Mouse (Mus musculus) mouse trophoblast stem cell (cell line): ENCODE measurements around the gene Asb4.

Experiments
- in situ Hi-C, 2 experiments: fragments of 300-500 bp; cut with MseI, MboI; formaldehyde crosslinking; loops; 2 replicates in 1 of 2; 3 replicates in 1 of 2; pipeline ENCODE4 v1.15.1; 2025

Gene Asb4

DNA sequence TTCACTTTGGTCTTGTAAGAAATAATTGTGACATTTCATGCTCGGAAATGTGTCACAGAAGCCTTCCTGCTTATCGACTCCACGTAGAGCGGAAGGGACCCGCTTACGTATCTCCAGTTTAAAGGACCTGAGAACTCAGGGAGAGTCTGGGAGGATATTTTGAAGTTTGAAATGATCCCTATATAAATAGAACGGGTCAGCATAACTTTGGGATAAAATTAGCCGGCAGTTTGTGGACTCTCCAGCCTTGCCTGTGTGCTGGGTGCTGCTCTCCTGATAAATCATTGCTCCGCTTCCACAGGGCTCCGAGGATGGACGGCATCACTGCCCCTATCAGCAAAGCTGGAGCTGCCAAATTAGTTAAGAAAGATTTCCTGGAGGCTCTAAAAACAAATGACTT, 7.1 kb downstream of the Asb4 start:
- in situ Hi-C loops, result loop anchor here (10.0 to 25.0 kb wide), 2 partner anchors 228 to 755 kb away; no protein-coding TSS in a partner anchor

DNA sequence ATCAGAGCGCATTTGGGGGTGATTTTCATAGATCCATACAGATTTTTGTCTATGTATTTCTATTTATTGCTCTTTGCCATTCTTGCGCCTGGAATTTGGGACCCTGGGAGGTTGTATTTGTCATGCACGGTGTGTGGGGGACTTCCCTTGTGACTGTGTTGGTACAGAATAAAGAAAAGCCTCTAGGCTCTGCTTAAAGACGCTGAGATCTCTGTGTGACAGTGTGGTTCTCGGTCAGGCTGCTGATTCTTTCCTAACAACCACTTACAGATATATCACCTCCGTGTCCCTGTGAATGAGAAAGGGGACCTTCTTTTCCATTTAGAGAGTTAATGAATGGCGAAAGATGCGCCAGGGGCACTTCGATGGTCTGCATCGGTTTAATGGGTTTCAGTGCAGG, 7.8 kb downstream of the Asb4 start:
- in situ Hi-C loops, result loop anchor here (10.0 to 25.0 kb wide), 2 partner anchors 229 to 756 kb away; no protein-coding TSS in a partner anchor

DNA sequence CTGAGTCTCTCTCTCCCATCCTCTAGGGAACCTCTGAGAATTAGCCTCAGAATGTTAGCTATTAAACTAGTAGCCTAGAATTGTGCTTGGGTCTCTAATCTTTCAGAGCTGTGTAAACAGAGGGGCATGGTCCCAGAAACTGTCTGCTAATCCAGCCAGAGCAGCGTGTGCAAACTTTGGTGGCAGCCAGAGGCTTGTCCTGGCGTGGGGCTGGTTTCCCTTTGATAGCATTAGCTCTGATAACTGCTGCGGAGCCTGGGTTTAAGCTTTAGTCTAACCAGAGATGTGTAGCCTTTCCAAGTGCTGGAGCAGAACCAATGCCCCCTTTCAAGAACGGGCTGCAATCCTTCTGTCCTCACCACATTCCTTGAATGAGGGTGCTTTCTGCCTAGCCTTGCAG, 11.8 kb downstream of the Asb4 start:
- in situ Hi-C loops, result loop anchor here (10.0 to 25.0 kb wide), 2 partner anchors 233 to 760 kb away; no protein-coding TSS in a partner anchor

DNA sequence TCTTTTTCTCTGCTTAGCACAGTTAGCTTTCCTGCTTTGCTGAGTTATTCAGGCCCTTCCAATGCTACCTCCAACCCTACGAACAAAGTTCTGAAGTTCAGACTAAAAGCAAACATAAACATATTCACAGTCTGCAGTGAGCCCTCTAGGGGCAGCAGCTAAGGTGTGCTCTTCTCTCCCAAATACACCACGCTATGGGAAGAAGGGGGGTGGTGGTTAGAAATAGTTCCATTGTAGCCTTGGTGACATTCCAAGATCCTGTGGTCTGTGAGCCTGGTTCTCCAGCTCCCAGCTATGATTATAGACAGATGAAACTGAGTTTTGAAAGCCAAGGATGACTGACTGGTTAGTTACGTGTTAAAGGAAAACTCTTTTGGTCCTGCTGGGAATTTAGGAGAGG, 13.6 kb downstream of the Asb4 start:
- in situ Hi-C loops, result loop anchor here (10.0 to 25.0 kb wide), 2 partner anchors 234 to 762 kb away; no protein-coding TSS in a partner anchor

DNA sequence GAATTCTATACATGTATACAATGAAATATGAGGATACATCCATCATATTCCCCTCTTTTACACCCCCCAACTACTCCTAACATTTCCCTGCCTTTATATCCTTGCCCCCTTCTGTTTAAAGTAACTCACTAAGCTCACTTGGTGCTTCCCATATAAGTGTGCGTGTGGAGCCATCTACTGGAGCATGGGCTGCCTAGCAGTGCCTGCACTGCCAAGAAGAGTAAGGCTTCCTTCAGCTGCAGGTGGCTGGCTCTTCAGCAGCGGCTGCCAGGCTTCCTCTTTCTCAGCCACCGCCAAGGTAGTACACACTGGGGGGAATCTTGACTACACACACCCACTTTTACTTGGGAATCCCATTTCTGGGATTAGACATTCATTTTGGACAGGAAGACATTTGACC, 18.2 kb downstream of the Asb4 start:
- in situ Hi-C loops, result no loop called here

DNA sequence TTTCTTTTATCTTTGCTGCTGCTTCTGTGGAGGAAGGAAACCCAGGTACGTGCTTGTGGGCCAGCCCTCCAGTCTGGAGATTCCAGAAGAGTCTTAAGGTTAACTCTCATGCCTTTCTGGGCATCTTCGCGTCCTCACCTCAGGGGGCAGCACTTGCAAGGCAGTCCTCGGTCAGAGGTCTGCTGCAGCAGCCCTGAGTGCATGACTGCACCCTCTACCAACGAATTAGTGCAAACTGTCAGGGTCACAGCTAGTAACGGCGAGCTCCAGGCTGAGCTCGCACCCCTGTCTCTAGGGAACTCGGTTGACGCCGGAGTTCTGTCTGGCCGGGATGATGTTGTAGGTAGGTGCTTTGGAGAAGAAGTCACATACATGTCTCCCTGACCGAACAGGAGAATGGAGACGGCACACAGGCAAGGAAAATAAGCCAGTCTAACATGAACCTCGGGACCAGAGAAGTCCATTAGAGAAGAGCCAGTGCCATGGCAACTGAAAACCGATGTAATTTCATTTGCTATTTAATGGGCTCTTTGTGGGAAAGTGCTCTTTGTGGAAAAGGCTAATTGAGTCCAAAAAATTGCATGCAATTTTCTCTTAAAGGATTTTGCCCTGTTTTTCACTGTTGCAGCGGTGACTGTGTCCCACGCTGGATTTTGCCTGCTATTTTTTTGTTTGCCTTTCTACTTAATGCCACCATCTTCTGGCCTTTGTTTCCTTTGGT, 20.1 kb downstream of the Asb4 start:
- in situ Hi-C loops, result no loop called here

DNA sequence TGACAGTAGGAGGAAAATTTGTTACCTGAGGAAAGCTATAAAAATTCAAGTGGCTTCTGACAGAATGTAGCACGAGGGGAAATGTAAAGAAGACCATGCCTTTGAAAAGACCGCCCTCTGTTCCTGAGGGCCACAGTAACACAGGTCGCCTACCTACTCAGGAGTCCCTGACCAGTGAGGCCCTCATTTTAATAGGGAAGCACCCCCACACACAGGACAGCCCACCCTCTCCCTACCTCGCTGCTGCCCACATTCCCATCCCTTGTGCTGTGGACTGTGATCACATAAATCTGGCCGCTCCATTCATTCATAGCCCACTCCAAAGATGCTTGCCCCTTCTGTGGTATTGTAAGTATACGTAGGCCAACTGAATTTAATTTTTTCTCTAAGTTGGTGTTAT, 20.8 kb downstream of the Asb4 start:
- in situ Hi-C loops, result no loop called here

DNA sequence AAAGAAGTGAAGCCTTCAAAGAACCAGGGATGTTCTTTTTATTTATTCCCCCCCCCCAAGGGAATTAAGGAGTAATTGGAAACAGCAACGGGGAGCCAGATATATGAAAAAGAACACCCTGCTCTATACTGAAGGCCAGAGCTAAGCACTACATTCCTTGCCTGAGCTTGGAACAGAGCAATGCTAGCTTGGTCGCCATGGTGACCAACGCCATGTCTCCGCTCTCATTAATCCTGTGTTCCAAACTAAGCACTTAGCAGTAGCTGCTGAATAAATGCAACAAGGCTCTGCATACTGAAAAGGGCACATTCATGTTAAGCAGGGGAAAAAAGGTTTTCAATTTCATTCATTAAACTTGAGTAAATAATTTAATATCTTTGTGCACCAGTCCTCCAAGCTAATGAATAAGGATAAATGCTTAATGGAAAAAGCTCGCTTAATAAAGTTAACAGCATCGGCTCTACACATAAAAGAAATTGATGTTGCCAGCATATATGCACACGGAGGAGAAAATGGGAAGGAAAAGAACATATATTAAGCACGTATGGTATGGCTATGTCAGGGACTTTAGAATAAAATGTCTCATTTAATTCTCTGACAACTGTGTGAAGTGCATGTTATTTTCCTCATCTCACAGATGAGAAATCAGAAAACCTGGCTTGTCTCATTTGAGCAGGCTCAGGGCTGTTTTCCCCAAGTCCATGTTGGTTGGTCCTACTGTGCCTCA, 25.4 kb downstream of the Asb4 start:
- in situ Hi-C loops, result no loop called here

DNA sequence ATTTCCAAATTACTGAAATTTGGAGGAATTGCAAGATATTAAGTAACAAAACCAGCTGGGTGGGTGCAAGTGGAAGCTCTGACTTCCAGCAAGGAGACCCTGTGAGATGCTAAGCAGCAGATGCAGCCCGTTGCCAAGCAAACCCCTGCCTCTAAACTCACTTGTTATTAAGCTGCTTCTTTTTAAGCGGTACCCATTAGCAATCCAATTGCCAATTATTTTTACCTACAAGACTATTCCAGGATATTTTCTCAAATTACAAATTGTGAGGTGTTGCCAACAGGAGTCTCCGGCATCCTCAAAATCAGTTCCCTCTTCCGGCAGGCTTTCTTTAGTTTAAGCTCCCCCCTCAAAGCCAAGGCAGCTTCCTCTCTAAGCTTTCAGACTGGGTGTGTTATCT, 26.5 kb downstream of the Asb4 start:
- in situ Hi-C loops, result loop anchor here (5.0 kb wide), 2 partner anchors 178 to 183 kb away; no protein-coding TSS in a partner anchor

DNA sequence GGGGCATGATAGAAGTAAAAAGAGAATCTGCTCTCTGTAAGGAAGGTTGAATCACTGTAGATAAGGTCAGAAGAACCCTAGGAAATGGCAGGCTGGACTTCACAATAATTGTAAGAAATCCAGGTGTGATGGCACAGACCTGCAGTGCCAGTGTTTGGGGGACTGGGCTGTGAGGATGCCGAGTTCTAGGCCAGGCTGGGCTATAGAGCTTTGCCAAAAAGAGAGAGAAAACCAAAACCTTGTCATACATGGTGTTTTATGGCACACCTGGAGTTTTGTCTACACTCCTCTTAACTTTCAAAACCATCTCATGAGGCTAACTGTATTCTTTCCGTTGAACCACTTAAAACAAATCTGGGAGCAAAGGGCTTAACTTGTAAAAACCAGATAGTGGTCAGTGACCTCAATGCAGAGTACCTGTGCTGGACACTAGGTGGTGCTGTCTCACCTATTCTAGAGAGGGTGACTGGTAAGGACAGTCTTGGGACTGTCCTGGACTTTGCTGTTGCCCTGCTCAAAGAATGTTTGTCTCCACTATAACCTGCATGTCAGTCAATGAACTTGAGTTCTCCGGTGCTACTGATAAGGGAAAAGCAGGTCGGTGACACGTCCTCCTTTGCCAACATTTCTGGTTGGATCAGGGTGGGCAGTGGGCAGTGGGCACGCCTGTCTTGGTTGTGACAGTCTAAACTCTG, 27.7 kb downstream of the Asb4 start:
- in situ Hi-C loops, result loop anchor here (5.0 kb wide), 2 partner anchors 176 to 181 kb away; no protein-coding TSS in a partner anchor

DNA sequence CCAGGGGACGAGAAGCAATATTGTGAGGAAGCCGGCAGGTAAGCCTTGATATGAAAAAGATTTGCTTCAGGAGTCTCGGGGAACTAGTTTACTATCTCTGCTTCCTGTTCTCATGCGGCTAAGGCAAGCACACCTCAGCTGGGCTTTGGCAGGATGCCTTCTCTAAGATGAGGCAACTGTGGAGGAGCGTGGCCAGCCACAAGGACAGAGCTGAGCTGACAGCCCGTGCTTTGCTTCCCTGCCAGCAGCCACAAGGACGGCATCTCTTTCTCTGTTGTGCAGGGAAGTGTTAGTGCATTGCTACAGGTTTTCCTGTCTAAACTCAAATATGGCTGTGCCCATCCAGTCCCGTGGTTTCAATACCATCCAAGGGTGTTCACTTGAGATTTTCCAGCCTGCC, 30.1 kb downstream of the Asb4 start:
- in situ Hi-C loops, result loop anchor here (5.0 kb wide), 2 partner anchors 174 to 179 kb away; no protein-coding TSS in a partner anchor

DNA sequence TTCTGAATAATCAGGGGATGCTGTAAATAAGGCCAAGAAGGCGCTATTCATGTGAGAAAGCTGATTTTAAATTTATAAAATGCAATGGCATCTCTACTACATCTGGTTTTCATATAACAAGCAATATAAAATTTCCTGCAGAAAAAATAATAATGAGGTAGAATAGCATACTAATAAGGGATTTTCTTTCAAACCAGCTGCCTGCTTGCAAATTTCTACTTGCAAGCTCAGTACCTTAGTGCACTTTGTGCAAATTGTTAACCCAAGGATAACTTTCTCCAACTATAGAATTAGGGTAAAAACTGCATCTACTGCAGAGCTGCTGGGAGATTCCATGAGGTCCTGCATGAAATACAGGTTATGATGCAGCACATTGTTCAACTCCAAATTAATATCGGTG, 38.3 kb downstream of the Asb4 start:
- in situ Hi-C loops, result no loop called here

DNA sequence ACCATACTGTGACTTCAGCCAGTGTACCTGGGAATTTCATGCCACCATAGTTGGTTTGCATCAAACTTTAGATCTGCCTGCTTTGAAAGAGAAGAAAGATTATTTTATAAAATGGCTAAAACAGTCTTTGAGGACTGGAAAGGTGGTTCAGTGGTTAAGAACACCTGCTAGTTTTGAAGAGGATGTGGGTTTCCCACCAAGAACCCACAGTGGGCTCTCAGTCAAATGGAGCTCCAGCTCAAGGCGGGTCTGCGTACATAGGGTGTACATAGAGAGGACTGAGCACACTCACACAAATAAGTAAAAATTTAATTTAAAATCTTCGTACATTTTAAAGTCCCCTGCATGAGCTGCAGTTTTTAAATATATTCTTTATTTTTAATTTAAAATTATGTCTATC, 39.2 kb downstream of the Asb4 start:
- in situ Hi-C loops, result no loop called here

DNA sequence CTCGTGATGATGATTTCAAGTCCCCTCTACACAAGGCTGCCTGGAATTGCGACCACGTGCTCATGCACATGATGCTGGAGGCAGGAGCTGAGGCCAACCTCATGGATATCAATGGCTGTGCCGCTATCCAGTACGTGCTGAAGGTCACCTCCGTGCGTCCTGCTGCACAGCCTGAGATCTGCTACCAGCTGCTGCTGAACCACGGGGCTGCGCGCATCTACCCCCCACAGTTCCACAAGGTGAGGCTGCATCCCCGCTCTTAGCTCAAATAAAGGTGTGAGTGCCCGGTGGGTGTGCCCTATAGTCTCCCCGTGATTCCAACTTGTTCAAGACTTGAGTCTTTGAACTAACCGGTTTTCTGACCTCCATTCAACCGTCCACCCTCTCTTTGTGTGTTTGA, 40.4 kb downstream of the Asb4 start:
- in situ Hi-C loops, result no loop called here

DNA sequence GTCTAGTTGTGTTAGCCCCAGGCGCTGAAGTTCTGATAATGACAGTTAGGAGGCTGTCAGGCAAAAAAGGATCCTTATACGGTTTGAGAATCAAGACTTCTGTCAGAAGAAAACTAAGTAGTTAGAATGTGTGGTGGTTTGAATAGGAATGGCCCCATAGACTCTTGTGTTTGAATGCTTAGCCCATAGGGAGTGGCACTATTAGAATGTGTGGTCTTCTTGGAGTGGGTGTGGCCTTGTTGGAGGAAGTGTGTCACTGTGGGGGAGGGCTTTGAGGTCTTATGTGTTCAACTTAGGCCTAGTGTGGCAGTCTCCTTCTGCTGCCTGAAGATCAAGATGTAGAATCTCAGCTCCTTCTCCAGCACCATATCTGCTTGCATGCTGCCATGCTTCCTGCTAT, 43.8 kb downstream of the Asb4 start:
- in situ Hi-C loops, result no loop called here

DNA sequence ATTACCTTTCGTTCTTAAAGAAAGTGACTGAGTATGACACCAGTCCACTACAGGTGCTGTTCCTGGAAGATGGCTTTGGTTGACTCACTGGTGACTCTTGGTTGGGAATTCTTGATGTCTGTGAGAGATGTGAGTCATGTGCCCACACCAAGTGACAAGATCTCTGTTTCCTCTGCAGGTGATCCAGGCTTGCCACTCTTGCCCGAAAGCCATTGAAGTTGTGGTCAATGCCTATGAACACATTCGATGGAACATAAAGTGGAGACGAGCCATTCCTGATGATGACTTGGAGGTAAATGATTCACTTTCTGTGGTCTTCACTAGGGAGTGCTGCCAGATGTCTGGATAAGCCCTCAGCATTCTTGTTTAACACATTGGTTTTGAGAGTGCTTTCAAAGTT, 46.4 kb downstream of the Asb4 start:
- in situ Hi-C loops, result no loop called here

DNA sequence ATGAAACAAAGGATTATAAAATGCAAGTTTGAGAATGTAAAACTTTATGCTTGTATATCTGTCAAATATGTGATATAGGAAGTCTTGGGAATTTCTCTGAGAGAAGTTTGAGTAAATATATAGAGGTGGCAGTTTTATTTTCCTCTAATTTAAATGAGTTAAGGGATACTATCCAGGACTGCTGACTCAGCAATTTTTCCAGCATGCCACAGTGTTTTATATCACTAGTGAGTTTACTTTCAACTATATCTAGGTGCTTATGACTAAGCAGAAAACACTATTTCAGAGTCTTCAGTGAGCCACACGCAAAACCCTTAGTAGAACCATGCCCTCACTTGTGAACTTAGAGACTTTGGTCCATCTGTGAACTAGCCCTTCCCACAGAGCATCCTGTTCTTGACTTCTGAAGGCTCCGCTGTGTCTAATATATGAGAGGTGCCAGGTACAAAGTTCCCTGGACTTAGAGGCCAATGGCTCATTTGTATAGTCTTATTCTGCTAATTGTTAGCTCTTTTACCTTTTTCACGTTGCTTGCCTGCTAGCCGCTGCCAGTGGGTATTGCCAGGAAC, 46.9 kb downstream of the Asb4 start:
- in situ Hi-C loops, result no loop called here

DNA sequence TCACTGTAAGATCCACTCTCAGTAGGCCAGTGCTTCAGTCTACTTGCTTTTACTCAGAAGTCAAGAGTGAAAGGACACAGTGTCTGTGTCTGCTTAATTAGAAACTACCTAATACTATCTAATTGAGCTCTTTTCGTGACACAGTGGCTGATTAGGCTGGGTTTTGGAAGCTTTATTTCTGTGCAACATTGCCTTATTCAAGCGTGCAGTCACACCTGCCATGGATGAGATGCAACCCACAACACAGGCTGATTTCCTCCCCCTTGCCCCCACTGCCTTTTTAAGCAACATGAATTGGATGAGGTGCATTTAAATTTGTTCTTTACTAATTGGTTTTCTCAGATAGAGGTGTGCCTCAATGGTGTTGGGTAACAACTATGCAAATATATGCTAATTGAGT, 50.7 kb downstream of the Asb4 start:
- in situ Hi-C loops, result no loop called here

DNA sequence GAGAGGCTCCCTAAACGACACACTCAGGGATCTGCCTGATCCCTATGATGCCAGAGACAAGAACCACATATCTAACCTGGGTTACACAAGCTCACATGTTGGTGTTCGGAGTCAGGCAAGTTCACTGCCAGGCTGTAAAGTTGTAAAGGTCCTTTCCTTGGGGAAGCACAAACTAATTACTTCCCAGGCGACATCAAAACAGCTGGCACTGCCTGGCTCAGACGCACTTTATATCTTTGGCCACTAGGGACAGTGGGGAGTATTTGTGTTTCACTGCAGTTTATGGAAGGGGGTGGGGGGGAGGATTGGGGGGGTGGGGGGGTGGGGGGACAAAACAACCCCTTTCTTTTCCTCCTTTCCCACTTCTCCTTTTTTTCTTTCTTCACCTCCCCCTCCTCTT, 54.6 kb downstream of the Asb4 start:
- in situ Hi-C loops, result no loop called here

DNA sequence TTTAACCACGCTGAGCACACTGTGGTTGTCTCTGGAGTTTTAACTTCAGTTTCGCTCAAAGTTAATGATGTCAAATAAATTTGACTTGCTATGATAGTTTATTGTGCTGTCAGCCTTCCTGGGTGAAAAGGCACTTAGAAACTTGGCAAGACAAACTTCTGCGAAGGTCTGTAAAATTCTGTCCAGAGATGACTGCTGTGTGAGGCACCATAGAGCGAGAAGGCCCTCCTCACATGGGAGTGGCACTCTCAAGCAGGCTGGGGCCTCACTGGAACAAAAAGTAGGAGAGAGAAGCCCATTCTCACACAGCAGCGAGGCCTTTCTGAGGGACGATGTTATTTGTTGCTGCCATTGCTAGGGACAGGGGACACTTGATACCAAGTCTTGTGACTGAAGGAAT, 58.0 kb downstream of the Asb4 start:
- in situ Hi-C loops, result no loop called here

DNA sequence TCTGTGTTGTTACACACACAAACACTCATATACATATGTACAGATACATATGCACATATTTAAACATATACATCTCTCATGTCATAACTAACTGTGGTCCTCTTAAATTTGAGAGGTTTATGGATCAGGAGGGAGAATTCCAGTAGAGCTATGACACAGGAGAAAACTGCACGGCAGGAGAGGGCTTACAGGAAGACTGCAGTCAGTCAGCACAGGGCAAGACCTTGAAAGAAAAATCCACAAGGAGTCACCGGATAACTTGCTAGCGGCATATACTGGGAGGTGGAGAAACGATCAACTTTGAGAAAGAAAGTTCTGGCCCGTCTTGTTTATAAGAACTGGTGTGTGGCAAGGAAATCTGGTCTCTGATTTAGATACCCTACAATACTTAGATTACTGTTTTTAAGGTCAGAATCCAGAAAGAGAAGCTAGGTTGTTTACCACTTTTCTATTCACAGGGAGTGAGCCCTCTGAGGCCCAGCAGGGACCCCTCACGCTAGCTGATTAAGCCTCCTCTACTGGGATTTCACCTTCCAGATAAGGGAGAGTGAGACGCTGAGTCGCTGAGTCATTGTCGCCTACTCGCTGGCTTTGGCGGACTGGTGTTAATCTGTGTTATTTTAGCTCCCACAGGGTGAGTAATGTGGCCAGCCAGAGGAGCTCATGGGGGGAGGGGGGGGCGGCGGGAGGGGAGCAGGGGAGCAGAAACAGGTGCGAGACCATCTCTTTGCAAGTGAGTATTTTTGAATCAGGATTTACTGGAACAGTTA, 59.3 kb downstream of the Asb4 start:
- in situ Hi-C loops, result no loop called here
